Mouse (Mus musculus): ENCODE results near the gene Sorbs2. TPM values are rescaled to one million over a fixed set of nuclear protein-coding genes. Genes with fewer than 3 reads are reported as not detected.
A peak's percentile ranks its signal among the peaks of the same experiment; 100 is the strongest.

The Sorbs2 gene
- total RNA-seq, 2 experiments from 2014 or later: 166 to 172 TPM

DNA sequence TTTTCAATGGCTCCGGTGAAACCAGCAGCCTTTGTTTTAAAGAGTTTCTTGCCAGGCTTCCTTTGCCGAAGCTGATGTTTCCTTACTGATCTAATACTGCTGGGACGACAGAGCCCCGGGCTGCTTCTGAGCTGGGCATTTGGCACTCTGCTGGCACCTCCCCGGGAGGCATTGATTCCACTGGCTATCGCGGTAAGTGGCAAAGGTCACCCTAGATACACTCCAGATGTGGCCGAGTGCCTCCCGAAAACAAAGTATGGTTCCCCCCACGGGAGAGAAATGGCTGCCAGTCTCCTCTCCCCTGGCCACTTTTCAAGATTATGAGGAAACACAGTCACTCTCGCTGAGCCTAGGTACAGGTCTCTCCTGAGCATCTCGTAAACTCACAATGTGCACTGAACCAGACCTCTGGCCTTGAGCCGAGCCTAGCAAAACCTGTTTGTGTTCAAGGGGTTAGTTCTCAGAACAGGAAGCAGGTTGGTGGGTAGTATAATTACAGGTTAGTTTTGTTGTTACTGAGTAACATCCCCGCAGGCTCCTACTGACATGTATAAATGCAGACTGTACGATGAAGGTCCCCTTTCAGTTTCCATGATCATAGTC is 114.1 kb downstream of the Sorbs2 start:
- no peak for DNase-seq (ENCODE audit: low spot score in 2 of 2)

DNA sequence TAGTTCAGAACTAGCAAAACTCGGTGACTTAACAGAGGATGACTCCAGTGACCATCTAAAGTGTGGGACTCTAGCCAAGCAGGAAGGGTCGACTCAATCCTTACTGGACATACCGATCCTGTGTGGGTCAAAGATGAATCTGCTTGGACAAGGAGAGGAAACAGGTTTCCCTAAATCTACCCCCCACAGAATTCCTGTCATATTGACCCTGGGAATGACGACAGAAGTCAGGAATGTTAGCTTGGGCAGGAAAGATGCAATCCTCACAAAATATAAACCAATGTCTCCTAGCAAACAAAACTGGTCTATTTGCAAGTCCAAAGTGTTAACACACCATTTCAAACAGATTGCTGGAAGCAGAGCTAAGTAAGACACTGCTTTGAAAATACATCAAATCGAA is 118.8 kb downstream of the Sorbs2 start:
- no peak for DNase-seq (ENCODE audit: low spot score in 2 of 2)

DNA sequence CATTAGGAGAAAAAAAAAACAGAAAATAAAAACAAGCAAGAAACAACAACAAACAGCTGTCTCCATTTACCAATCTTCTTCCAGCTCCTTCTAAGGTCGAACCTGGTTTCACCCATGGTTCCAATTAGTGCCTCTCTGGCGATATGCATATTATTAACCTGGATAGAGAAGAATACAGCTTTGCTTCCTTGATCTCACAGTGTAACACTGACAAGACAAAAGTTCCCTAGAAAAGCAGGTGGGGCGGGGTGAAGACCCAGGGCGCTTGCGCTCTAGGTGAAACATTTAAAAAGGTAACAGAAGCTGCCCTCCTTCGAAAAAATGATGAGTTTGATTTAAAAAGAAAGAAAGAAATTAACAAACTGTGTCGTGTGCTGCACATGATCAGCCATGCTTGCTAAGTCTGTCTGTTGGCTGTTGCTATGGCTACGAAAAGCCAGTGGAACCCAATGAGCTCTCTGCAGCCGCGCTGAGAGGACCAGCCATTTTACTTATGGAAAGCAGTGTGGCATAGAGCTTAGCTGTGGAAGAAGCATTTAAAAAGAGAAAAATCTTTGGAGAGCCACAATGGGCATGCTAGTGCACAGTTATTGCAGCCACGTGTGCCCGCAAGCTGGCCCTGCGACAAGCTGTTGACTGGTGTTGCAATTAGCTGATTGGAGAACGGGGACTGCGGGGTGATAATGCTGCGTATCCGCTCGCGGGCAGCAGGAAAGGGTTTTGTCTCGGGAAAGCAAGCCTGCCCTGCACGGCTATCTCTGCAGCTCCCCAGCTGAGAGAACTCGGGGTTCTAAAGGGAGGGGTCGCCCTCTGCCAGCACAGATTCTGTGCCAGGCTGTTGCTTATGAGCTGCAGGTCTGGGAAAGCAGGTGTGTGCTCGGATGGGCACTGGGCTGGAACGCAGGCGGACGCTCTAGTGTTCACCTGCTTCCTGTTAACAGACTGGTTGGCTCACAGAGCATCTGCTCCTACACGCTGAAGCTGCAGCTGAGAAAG is 120.0 kb downstream of the Sorbs2 start:
- peak; percentile 75 to 90 for DNase-seq (ENCODE audit: low spot score in 2 of 2)

DNA sequence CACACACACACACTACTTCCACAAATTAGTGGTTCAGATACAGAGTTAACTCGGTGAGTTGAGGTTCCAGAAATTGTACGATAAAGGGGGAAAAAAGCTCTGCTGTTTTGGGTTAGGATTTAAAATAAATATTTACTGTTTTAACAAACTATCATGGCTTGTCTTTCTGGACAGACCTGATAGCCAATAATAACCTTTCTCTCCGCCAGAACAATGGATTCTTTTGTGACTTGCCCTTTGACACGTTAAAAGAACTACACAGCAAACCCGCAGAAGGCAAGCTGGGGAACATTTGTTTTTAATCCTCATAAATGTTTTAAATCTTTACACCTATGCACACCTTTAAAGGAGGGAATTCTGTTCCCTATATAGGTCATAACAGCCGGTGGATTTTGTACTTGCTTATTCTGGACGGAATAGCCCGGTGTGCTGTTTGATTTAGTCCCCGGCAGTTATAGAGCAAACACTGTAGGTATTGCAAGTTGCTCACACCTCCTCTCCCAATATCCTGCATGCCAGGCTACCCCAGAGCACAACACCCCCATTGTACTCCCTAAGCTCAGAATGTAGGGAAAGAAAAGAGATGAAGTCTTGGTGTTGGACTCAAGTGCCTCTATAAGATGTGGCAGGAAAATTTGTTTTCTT is 121.0 kb downstream of the Sorbs2 start:
- peak in 1 of 2 experiments; percentile 17 for DNase-seq (ENCODE audit: low spot score in 2 of 2)

DNA sequence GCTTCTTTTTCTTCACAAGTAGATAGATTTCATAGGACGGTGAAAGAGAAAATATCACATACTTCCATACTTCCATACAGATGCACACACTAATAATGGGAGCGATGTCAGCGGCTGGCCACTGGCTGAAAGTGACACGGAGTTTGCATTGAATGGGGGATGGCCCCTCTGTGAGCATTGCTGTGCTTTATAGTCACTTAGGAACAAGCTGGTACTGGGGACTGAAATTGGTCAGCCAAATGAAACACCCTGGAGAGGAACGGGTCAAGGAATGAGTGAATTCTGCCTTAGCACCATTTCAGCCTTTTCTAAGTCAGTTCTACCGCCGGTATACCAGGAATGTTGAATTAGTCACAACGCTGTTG is 121.5 kb downstream of the Sorbs2 start:
- no peak for DNase-seq (ENCODE audit: low spot score in 2 of 2)

DNA sequence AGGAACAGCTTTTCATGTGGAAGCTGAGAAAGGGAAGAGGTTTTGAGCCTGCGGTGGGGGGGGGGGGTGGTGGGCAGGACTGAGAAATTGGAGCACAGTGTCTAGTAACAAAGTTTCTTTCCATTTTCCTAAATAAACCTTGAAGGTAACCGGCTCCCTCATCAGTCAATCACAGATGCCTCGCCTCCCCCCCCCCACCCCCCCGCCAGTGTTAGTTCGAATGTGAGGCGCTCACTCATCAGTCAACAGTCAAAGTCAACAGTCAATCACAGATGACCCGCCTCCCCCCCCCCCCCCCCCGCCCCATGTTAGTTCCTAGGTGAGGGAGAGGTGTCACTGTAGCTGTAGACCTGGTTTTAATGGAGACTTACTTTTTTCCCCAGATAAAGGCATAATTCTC is 123.4 kb downstream of the Sorbs2 start:
- DNase-seq (ENCODE audit: low spot score in 2 of 2): no peak

DNA sequence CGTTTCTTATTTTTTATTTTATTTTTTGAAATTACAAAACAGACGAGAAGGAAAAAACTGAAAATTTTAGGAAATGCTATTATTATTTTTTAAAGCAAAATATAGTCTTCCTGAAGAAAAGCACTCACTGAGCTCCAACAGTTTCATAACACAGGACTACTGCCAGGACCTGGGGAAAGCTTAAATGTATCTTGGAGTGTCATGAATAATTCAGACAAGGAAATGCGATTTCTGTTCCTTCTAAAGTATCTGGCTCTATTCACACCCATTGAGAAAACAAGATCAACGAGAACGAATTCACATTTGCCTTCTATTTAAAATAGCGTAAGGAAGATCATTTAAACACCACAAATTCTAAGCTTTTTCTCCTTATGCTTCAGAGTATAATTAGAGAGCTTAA is 127.6 kb downstream of the Sorbs2 start:
- no peak for DNase-seq (ENCODE audit: low spot score in 2 of 2)

DNA sequence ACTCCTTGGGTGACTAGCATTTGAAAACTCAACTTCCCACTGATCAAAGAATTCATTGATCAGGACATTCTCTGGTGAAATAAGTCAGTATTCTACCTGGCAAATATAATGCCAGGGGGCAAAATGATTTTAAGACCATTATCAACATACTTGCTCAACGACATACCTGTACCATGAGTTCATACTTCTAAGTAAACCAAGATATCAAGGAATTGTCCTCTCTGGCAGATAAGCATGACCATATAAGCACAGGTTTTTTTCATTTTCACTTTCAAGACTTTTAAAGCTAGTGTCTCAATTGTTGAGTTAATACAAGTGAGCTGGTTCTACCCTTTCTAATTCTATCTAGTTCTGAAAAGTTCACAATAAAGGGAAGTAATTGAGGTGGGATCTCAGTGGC is 130.2 kb downstream of the Sorbs2 start:
- no peak for DNase-seq (ENCODE audit: low spot score in 2 of 2)

DNA sequence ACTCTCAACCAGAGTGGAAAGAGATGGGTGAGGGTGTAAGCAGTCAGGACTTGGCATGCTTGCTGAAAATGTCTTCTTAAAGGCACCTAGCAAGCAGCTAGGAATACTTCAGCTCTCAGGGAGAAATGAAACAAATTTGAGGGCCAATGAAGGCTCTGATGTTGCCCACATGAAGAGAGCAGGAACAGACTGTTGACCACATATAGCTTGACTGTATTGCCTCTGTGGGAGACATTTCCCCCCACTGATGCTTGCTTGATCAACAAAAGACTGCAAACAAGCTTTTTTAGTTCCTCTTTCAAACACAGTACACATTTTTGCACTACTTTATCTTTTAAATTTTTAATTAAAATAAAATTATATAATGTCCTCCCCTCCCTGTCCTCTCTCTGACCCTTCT is 131.9 kb downstream of the Sorbs2 start:
- no peak for DNase-seq (ENCODE audit: low spot score in 2 of 2)

DNA sequence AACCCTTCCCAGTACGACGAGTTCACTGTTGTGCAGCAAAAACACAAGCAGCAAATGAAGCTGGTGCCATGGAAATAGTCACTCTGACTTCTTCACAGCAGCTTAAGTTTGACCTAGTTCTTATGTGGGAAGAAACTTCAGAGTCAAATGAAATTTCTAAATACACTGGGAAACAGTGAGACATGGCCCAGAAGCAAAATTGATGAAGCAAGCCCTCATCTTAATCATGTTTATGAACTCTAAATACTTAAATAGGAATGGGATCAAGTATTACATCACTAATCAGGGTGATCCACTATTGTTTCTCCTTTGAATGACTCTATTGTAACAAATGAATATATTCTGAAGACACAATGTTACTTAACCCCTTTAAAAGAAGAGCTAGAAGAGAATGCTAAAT is 137.1 kb downstream of the Sorbs2 start:
- DNase-seq (ENCODE audit: low spot score in 2 of 2): no peak

DNA sequence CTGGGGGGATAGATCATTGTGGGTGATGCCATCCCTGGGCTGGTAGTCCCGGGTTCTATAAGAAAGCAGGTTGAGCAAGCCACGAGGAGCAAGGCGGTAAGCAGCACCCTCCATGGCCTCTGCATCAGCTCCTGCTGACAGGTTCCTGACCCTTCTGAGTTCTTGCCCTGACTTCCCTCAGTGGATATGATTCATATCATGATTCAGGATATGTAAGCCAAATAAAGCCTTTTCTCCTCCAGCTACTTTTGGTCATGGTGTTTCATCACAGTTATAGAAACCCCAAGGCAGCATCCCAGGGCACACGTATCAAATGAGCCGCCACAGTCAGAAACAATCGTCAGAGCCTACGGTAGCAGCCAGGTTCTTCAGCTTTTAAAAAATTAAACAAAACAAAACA is 141.5 kb downstream of the Sorbs2 start:
- DNase-seq (ENCODE audit: low spot score in 2 of 2): no peak

DNA sequence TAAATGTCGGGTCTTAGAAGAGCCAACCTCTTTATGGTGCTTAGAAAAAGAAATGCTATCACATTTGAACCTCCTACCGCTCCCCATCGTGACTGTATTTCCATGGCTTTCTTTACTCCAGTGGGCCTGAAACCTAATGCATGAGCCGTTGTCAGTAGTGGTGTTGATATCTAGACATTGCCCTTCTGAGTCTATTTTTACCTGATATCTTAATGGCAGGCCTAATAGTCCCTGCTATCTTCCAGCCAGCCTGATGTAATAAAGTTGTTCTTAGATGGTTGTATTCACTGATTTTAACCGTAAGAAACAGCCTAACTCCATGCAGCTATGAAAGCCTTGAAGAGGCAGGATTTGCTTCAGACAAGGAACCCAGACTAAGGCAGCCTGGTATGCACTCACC is 142.4 kb downstream of the Sorbs2 start:
- no peak for DNase-seq (ENCODE audit: low spot score in 2 of 2)

DNA sequence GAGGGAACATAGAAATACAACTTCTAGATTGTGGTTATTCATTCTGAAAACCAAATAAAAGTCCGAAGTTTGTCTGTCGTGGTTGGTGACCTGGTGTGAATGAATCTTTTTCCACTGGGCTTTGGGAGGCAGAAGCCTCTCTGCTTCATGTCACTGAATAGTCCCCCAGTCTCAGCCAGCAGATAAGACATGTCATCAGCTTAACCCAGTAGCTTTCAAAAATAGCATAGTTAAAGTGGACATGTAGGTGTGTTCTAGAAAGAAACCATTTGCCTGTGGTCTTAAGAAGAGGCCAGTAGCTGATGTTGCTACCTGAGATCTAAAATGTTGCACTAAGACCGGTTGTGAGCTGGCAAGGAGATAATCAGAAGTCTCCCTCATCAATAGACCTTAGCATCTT is 150.4 kb downstream of the Sorbs2 start:
- DNase-seq (ENCODE audit: low spot score in 2 of 2): no peak

DNA sequence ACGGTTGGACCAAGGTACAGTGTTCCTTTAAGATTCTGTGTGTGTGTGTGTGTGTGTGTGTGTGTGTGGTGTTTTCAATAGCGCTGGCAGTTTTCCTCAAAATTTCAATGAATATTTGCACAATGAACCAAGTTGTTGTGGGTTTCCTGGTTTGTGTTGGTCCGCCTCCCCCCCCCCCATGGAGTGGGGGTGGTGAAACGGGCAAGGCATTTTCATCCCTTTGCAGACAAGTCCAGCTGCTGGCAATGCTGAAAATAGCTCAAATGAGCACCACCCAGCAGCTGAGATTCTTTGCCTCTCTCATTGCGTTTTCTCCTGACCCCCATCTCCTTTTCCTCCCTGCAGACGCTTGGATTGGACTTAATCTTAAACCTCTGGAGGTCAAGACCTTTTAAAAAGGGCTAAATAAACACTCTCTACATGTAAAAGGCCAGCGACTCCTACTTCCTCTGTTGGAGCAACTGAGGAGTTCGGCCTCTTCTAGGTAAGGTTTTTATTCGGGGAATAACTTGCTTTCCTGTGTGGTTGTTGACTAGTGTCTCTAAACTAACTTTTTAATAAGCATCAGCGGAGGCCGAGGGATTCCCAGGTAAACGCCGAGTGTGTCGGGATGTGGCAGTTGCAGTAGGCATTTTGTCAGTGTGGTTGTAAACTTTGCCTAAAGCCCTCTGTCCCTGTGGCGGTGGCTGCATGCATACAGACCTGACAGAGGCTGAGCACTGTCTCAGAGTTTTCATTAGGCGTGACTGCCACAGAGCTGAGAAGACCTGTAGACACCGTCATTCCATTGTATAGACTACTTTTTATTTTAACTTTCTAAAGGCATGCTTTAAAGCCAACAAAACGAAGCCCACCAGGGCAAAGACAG is 151.1 kb downstream of the Sorbs2 start:
- DNase-seq (ENCODE audit: low spot score in 2 of 2): no peak

DNA sequence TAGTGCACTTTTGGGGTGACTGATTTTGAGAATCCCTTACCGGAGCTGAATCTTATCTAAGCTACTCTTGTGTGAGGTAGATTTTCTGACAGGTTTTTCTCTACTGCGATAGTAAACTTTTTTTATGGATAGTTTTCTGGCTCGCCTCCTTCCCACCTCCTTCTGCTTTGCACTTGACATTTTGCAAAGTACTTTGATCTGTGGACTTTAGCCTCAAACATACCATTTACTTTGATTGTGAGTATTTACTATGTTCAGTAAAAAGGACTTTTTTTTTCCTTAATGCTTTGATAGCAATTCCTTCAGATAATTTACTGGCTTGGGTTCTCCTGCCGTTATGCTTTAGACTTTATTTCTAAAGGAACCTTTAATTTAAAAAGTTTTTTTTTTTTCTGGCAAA is 151.9 kb downstream of the Sorbs2 start:
- no peak for DNase-seq (ENCODE audit: low spot score in 2 of 2)

DNA sequence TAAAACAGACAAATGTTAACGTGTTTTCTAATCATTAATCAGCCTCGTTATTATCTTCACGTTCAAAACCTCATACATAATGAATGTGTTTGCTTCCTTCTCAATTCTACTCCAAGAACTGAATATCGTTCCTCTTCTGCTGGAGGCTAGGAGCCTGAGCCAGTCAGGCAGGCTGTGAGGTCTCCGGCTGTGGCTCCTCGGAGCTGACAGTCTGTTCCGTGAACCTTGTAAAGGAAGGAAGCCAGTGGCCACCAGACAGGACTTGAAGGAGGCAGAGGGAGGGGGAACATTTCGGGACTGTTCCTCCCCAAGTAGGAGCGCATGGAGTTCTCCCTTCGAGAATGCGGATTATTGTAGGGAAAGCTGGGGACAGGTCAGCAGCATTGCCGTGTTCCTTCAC is 153.0 kb downstream of the Sorbs2 start:
- DNase-seq (ENCODE audit: low spot score in 2 of 2): no peak

DNA sequence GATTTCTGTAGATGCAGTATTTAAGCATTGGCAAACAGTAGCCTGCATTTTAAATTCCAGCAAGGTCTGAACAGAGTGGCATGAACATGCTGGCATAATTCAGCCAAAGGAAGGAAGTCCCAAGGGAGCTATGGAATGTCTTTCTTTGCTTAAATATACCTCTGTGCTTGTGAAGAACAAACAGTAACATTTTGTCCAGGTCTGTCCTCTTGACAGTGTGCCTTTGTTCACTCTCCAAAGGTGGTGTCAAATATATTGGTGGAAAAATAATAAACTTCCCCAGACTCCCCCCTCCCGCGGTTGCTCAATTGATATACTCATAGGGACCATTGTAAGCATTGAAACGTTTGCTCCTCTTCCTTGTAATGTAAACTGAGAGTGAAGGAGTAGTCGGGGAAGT is 154.0 kb downstream of the Sorbs2 start:
- DNase-seq (ENCODE audit: low spot score in 2 of 2): no peak

DNA sequence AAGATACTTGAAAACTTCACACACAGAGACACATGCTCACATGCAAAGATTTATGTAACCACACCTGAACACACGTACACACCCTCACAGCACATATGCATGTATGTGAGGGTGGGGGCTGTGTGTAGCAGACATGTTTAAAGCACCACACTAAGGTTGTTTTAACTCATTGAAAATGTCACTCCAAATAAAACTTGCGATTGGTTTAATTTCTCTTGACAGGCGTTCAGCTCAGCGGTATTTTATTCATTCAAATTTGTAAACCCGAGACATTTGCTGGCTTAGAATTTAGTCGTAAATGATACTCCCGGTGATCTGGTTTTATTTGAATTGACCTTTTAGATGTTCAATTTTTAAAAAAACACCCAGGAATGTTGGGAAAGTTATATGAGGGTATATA is 158.6 kb downstream of the Sorbs2 start:
- DNase-seq (ENCODE audit: low spot score in 2 of 2): no peak

DNA sequence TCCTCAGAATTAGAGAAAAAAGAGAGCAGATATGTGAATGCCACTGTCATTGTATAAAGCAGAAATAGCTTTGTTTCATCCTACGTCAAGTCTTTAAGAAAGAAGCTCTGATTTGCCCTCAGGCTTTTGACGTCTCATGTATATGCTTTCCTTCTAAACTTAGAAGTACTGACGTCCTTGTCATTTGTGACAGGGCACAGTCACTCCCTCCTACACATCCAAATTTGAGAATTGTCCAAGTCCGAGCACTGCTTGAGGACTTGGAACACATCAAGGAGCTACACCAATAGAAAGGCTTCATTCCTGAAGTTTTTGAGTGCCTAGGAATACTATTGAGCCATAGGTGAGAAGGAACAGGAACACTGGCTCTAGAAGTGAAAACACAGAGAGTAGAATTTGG is 165.6 kb downstream of the Sorbs2 start:
- DNase-seq (ENCODE audit: low spot score in 2 of 2): no peak

DNA sequence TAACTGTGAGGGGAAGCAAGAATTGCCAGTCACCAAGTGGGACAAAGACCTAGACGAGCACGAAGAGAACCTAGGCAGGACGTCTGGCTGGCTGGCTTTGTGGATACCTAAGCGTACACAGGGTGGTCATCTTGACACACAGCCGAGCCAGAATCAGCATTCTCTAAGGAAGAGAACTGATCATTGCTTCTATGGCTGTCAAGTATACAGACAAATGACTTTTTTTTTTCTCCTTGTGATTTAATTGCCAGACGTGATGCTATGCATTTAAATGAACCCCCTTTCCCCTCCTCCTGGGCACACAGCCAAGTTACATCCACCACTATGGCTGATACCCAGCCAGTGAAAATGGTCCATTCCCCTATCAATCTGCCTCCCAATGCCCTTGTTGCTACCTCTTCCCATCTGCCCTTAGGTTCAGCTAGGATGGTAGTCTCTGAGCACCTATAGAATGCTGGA is 168.3 kb downstream of the Sorbs2 start:
- DNase-seq (ENCODE audit: low spot score in 2 of 2): no peak

All from layer of hippocampus, adult 18-20 months (tissue).